Mouse (Mus musculus) small intestine, adult 2 months (tissue): ENCODE results near the gene Zfpl1.

Experiments
- CTCF ChIP-seq: fragments of 200-500 bp; IDR thresholded peaks from 2 replicates; pipeline ENCODE4 v1.5.1; 2012; ENCODE audit warnings: low read depth, mild to moderate bottlenecking, control low read depth, inconsistent platforms, low read length, moderate library complexity, mixed read lengths; ENCODE audit not compliant: insufficient replicate concordance, insufficient read length; ENCODE audit errors: extremely low read depth
- POLR2A ChIP-seq: fragments of 200-500 bp; IDR thresholded peaks from 2 replicates; pipeline ENCODE4 v1.6.1; 2012; ENCODE audit warnings: low read depth, mild to moderate bottlenecking, control low read depth, inconsistent platforms, low read length, moderate library complexity

DNA sequence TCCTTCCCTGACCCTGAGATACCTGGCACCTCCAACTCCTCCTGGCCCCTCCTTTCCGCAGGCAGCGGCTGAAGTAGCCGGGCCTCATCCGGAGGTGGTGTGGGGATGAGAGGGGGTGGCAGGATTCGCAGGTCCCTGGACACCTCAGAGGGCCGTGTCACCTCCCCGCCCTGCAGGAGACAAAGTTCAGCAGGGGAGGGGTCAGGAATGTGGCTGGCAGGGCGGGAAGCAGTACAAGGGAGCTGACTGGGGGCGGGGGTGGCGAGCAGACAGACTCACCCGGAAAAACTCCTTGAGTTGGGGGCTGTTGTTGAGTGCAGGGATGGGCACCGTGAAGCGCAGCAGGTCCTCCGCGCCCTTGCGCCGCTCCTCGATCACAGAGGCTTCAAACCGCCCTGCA lies 37.0 kb upstream of the Zfpl1 start:
- no peak for TF ChIP-seq CTCF
- TF ChIP-seq POLR2A, result no peak
